Mouse (Mus musculus) lung, adult 2 months (tissue): ENCODE measurements around the gene Cyp39a1.

Experiments
- CTCF ChIP-seq: fragments of 200-500 bp; IDR thresholded peaks from 2 replicates; pipeline ENCODE4 v1.5.1; 2011; ENCODE audit warnings: mild to moderate bottlenecking, low read length, control low read depth; ENCODE audit not compliant: insufficient read depth
- POLR2A ChIP-seq: fragments of 200-500 bp; IDR thresholded peaks from 2 replicates; pipeline ENCODE4 v1.6.1; 2011; ENCODE audit warnings: low read depth, mild to moderate bottlenecking, control low read depth, low read length, borderline replicate concordance; ENCODE audit errors: extremely low read depth

- TF ChIP-seq CTCF = peak; percentile 65
- no peak for TF ChIP-seq POLR2A
Measured at GRCm38 (mm10) chr17:43698997-43699649, 31.9 kb downstream of the Cyp39a1 start.
